Mouse (Mus musculus) mesoderm, embryonic 11.5 days (tissue): ENCODE measurements around the gene Pitx3.
"Not testable (repeated sequence)": the region's sequence is repeated elsewhere in the genome, so short reads cannot be mapped to it uniquely, and the experiment has no call there.

ENCODE experiments used
- DNase-seq: peaks from one replicate; pipeline ENCODE4 v3.0.0-alpha.2; 2012; ENCODE audit warnings: low read depth, low spot score

Gene Pitx3

GRCm38 (mm10) chr19:46131694-46132525 is 16.2 kb downstream of the Pitx3 start, which contains the start of gene Elovl3:
TSS of gene Elovl3 (plus strand) at chr19:46131897.
- DNase-seq: peak; percentile 12

GRCm38 (mm10) chr19:46131283-46131682 is 16.8 kb downstream of the Pitx3 start:
- no peak for DNase-seq

GRCm38 (mm10) chr19:46129737-46130136 is 18.4 kb downstream of the Pitx3 start:
- DNase-seq: not testable (repeated sequence)

GRCm38 (mm10) chr19:46126301-46126700 is 21.8 kb downstream of the Pitx3 start:
- no peak for DNase-seq

GRCm38 (mm10) chr19:46124651-46125050 is 23.5 kb downstream of the Pitx3 start:
- no peak for DNase-seq

- DNase-seq: no peak
Measured at GRCm38 (mm10) chr19:46123876-46124275, 24.2 kb downstream of the Pitx3 start.

GRCm38 (mm10) chr19:46120872-46121271 is 27.3 kb downstream of the Pitx3 start:
- no peak for DNase-seq

GRCm38 (mm10) chr19:46119458-46119857 is 28.7 kb downstream of the Pitx3 start:
- DNase-seq: no peak

- no peak for DNase-seq
Measured at GRCm38 (mm10) chr19:46114617-46115016, 33.5 kb downstream of the Pitx3 start.

- no peak for DNase-seq
Measured at GRCm38 (mm10) chr19:46110781-46111180, 37.3 kb downstream of the Pitx3 start.

- no peak for DNase-seq
Measured at GRCm38 (mm10) chr19:46110214-46110613, 37.9 kb downstream of the Pitx3 start.

GRCm38 (mm10) chr19:46104187-46104557 is 44.0 kb downstream of the Pitx3 start:
- DNase-seq: no peak

- DNase-seq: no peak
Measured at GRCm38 (mm10) chr19:46103437-46104186, 44.5 kb downstream of the Pitx3 start.

GRCm38 (mm10) chr19:46099561-46099960 is 48.6 kb downstream of the Pitx3 start:
- DNase-seq: no peak

- DNase-seq: no peak
Measured at GRCm38 (mm10) chr19:46096396-46096795, 51.7 kb downstream of the Pitx3 start.

GRCm38 (mm10) chr19:46095291-46095690 is 52.8 kb downstream of the Pitx3 start:
- DNase-seq: no peak

- DNase-seq: no peak
Measured at GRCm38 (mm10) chr19:46094144-46094543, 54.0 kb downstream of the Pitx3 start.

- DNase-seq: no peak
Measured at GRCm38 (mm10) chr19:46091641-46092040, 56.5 kb downstream of the Pitx3 start.

GRCm38 (mm10) chr19:46087871-46088270 is 60.3 kb downstream of the Pitx3 start:
- DNase-seq: no peak

- DNase-seq: peak; percentile 72
Measured at GRCm38 (mm10) chr19:46086337-46086736, 61.8 kb downstream of the Pitx3 start.
